Mouse (Mus musculus) ES-Bruce4 (cell line): ENCODE measurements at regions not wholly inside any gene's neighbourhood (a gene's known extent, or its start where the extent isn't known, plus 50 kb on each side); places are given as distances from the start of the nearest gene placed in this dataset.

Experiments used
- H3K27ac ChIP-seq: 2 replicates; pipeline ENCODE4 v1.5.1; 2012; ENCODE audit warnings: low read length, inconsistent platforms; ENCODE audit not compliant: insufficient read depth
- H3K27me3 ChIP-seq: 2 replicates; pipeline ENCODE4 v1.6.1; 2012; ENCODE audit warnings: mild to moderate bottlenecking, low read length, inconsistent platforms; ENCODE audit not compliant: control insufficient read depth, poor library complexity, insufficient read depth, severe bottlenecking
- H3K36me3 ChIP-seq: 2 replicates; pipeline ENCODE4 v1.6.1; 2012; ENCODE audit warnings: inconsistent platforms, mild to moderate bottlenecking, low read length, moderate library complexity; ENCODE audit not compliant: control insufficient read depth, poor library complexity, insufficient read depth, severe bottlenecking
- H3K4me1 ChIP-seq: one replicate; pipeline ENCODE4 v1.8.1; 2011; ENCODE audit warnings: low read length; ENCODE audit not compliant: control insufficient read depth, insufficient read depth
- H3K4me3 ChIP-seq: 2 replicates; pipeline ENCODE4 v1.5.1; 2011; ENCODE audit warnings: low read depth, mild to moderate bottlenecking, low read length
- H3K9ac ChIP-seq: 2 replicates; pipeline ENCODE4 v1.6.1; 2012; ENCODE audit warnings: low read depth, mild to moderate bottlenecking, inconsistent platforms; ENCODE audit not compliant: poor library complexity, severe bottlenecking
- H3K9me3 ChIP-seq: replicated peaks from 2 replicates; pipeline ENCODE4 v1.6.1; 2012; ENCODE audit warnings: mild to moderate bottlenecking, low read length, inconsistent platforms; ENCODE audit not compliant: control insufficient read depth, poor library complexity, insufficient read depth, severe bottlenecking
- CTCF ChIP-seq: IDR thresholded peaks from one replicate; pipeline ENCODE4 v1.8.1; 2011; ENCODE audit warnings: low read depth, low read length
- EP300 ChIP-seq: IDR thresholded peaks from 2 replicates; pipeline ENCODE4 v1.6.1; 2011; ENCODE audit warnings: low read depth, low read length; ENCODE audit not compliant: insufficient read depth
- POLR2A ChIP-seq: IDR thresholded peaks from one replicate; pipeline ENCODE4 v1.8.1; 2011; ENCODE audit warnings: low read length; ENCODE audit not compliant: insufficient read depth

DNA sequence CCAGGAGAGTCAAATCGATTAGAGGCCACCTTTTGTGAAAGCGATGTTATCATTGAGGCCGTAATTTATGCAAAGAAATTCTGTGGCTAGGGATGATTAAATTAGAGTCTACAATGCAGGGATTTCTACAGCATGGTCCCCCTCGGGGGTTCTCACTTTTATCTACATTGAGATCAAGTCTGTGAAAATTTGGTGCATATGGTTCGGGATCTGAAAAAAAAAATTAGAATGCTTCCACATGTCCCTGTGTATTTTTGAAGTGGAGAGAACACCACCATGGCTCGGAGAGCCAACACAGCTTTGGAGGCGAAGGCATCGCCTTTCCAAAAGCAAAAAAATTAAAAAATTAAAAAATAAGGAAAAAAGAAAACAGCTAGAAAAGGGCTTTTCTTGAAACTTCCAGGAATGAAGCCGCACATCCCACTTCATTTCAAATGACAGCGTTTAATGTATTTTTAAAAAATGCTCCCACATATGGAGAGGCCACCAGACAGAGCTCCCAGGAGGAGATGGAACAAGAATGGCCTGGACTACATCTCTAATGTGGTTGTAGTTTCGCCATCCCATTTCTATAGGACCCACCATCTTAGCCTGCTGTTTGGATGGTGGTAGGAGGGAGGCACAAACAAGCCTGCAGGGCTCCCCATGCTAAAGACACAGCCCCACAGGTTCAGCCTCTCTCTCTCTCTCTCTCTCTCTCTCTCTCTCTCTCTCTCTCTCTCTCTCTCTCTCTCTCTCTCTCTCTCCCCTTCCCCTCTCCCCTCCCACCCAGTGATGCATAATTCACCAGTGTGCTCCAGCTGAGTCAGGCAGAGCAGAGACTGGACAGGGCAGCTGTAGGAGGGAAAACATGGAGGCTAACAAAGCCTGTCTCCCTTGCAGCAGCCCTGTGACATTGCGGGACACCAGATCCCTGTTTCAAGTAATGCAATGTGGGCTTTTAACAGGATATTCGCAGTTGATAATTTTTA, 203.4 kb downstream of the Sox11 start:
- Histone ChIP-seq H3K9me3 (no peaks in the 10 kb centered on the region), H3K9ac (no peak overlapping the region), H3K4me1 (peaks cover 5% of the 10 kb centered on the region), H3K27ac (peak overlapping the region; percentile 46; the same call in 1 of the 2 replicates), H3K27me3 (no peaks in the 10 kb centered on the region), H3K4me3 (no peak overlapping the region), H3K36me3 (no peaks in the 10 kb centered on the region)
- TF ChIP-seq EP300 (no peak), POLR2A (no peak), CTCF (no peak)

DNA sequence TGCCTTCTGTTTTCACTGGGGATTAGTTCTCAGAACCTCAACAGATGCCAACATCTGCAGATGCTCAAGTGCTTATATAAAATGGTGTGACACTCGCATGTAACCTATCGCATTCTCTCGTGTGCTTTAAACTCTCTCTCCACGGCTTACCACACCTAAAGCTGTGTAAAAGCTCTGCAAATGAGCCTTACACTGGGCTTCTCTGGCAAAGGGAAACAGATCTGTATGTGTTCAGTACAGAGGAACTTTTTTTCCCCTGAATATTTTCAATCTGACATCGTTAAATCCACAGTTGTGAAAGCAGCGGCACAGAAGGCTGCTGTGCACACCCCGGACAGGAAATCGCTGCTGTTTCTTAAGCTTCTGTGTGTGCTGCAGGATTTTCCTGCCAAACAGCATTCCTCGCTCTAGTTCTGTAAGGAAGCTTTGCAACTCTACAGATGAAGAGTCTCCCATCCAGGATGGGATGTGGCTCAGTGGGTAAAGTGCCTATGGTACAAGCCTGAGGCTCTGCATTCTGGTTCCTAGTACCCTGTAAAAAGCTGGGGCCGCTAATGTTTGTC, 206.3 kb downstream of the Sox11 start:
- no peaks in the 10 kb centered on the region for H3K9me3 ChIP-seq
- H3K27ac ChIP-seq = no peak overlapping the region
- TF ChIP-seq EP300 (peak; percentile 64; the same call in 1 of the 2 replicates), POLR2A (no peak)
- peaks cover 3% of the 10 kb centered on the region for H3K4me1 ChIP-seq
- H3K4me3 ChIP-seq = no peak overlapping the region
- H3K36me3 ChIP-seq = no peaks in the 10 kb centered on the region
- H3K27me3 ChIP-seq = no peaks in the 10 kb centered on the region
- no peak overlapping the region for H3K9ac ChIP-seq

DNA sequence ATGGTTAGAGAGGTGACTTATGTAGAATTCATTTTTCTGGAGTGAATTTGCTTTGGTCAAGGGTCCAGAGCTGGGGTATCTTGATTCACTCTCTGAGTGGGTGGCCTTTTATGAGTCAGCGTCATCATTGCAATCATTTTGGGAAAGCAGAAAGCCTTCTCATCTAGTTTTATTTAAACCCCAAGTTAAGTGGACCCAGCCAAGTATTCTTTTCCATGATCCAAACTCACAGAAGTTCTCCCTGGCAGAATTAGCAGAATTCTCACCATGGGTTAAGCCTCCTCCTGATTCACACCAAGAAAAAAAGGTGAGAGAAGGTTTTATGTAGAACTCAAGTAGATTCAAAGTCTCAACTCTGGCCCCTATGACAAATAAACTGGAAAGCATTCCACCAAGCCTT, 211.8 kb downstream of the Sox11 start:
- no peaks in the 10 kb centered on the region for H3K4me1 ChIP-seq
- TF ChIP-seq POLR2A = no peak
- TF ChIP-seq CTCF = no peak
- no peak for TF ChIP-seq EP300
- no peaks in the 10 kb centered on the region for H3K27me3 ChIP-seq
- H3K9ac ChIP-seq = no peak overlapping the region
- H3K27ac ChIP-seq = no peak overlapping the region
- H3K4me3 ChIP-seq = no peak overlapping the region
- H3K36me3 ChIP-seq = no peaks in the 10 kb centered on the region
- H3K9me3 ChIP-seq = no peaks in the 10 kb centered on the region

DNA sequence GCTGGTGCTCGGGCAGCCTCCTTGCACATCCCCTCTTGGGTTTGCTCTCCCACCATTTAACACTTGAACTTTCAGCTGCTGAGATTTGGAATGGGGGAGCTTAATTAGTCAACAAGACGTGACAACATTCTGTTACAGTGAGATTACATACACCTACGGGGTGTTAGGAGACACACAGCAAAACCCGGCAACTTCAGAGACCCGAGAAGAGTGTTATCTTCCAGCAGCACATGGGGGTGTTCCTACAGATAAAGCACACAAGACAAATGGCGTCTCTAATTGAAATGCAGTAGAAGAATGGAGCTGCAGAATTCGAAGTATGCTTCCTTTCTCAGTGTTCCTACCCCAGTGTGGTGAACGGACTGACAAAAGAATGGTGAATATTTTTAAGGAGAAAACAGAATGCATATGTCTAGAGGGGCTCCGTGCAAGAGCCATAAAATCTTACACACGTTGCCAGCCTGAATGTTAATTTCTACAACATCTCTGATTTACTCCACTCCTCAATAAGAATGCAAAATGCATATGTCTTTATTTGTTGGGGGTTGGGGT, 215.2 kb downstream of the Sox11 start:
- Histone ChIP-seq H3K4me3 (no peak overlapping the region), H3K27me3 (no peaks in the 10 kb centered on the region), H3K27ac (no peak overlapping the region), H3K36me3 (no peaks in the 10 kb centered on the region), H3K4me1 (no peaks in the 10 kb centered on the region), H3K9ac (no peak overlapping the region), H3K9me3 (no peaks in the 10 kb centered on the region)
- TF ChIP-seq POLR2A = no peak
- TF ChIP-seq CTCF = no peak
- TF ChIP-seq EP300 = no peak

DNA sequence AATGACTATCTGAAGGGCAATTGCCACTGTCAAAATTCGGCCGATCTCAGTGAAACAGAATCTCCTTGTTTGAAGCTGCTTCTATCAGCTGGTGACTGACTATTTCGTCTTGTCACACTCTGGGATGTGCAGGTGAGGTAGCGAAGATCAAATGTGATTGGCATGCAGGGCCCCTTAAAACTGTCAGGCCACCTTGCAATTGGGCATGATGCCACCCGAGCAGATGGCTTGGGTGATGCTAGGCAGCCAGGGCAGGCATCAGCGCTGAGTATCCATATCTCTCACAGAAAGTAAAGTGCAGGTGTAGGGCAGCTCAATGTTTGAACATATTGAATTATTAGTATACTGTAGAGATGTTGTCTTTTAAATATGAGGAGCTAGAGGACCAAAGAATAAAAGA, 223.8 kb downstream of the Sox11 start:
- no peaks in the 10 kb centered on the region for H3K27me3 ChIP-seq
- TF ChIP-seq EP300 = no peak
- no peak for TF ChIP-seq CTCF
- TF ChIP-seq POLR2A = no peak
- peaks cover 2% of the 10 kb centered on the region for H3K4me1 ChIP-seq
- no peak overlapping the region for H3K27ac ChIP-seq
- no peaks in the 10 kb centered on the region for H3K36me3 ChIP-seq
- no peak overlapping the region for H3K4me3 ChIP-seq
- no peak overlapping the region for H3K9ac ChIP-seq
- no peaks in the 10 kb centered on the region for H3K9me3 ChIP-seq

DNA sequence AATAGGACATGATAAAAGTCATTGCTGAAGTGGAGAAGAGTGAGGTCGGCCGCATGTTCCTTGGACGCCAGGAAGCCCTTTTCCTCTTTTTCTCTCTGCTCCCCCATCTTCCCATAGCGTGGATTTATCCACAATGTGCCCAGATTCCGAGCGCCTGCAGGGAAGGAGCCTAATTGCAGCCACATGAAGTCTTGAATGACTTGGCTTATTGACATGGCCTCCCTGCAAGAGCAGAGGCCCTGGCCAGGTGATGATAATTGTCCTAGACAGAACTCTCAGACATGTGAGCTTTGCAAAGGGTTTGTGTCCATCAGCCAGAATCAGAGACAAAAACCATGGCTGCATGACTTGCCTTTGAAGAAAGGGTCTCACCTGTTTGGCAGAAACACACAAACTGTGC, 227.0 kb downstream of the Sox11 start:
- Histone ChIP-seq H3K27ac (no peak overlapping the region), H3K27me3 (no peaks in the 10 kb centered on the region), H3K36me3 (no peaks in the 10 kb centered on the region), H3K9me3 (no peaks in the 10 kb centered on the region), H3K9ac (no peak overlapping the region), H3K4me1 (peaks cover 2% of the 10 kb centered on the region), H3K4me3 (no peak overlapping the region)
- TF ChIP-seq EP300 (no peak), CTCF (no peak), POLR2A (no peak)
